Comparison of ENCODE assay signal across 14 mouse cellular contexts in the genomic region with DNA sequence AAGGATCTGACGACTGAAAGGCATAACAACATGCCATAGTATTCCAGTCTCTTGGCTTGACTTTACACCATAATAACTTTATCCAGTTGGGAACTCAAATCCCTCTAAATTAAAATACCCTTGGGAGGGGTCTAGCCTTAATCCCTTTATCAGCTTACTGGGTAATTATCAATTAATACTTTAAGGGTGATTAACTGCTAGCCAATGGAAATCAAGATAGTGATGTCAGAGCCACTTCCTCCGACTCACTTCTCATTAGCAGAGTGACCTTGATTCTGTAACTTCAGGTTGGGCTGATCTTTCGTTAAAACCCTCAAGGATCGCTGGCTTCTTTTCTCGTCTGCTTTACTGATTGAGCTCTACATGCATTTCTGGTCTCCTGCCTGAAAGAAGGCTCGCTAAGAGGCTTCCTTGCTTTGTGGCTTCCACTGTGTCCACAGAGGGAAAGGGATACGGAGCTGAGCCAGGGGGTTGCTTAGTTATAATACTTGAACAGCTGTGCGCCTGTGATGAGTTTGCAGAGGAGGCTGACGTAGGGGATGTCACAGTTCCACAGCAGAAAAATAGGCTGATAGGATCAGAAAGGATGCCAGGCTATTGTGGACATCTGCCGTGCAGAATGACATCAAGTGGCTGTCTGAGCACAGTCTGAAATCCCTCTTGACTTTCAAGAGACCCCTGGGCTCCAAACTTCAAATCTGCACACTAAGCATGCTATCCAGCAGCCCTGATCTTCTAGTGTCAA.
DNase-seq lines count a peak whose midpoint lies in the region; ATAC-seq and TF ChIP-seq lines count a peak whose summit lies in the region.
"Had no signal": no experiment of that assay in that cellular context is flagged by ENCODE, and none has a peak within 500 bp of the region (broad histone marks: within the 10 kb centered on the region; RNA-seq: fewer than 3 reads in every experiment).

No protein-coding gene starts in this region.

- no peak for TF ChIP-seq CTCF in layer of hippocampus, adult 2 months (conservative IDR thresholded peaks at IDR 0.05)

- no peaks in the 10 kb centered on the region for H3K36me3 ChIP-seq in midbrain, embryonic 13.5 days
- H3K36me3 ChIP-seq in intestine, embryonic 15.5 days, result no peaks in the 10 kb centered on the region
- H3K36me3 ChIP-seq: embryonic facial prominence, embryonic 13.5 days; limb, embryonic 15.5 days had no signal

- H3K27ac ChIP-seq in layer of hippocampus, adult 2 months, result peak overlapping the region; percentile 65
- H3K27ac ChIP-seq in midbrain, embryonic 13.5 days, result peak overlapping the region; percentile 58
- H3K27ac ChIP-seq in intestine, embryonic 15.5 days, result no peak overlapping the region
- H3K27ac ChIP-seq: embryonic facial prominence, embryonic 13.5 days; limb, embryonic 15.5 days had no signal

- peak; percentile 85 for ATAC-seq in midbrain, embryonic 13.5 days
- ATAC-seq in intestine, embryonic 15.5 days, result no peak

- no peaks in the 10 kb centered on the region for H3K27me3 ChIP-seq in midbrain, embryonic 13.5 days
- no peaks in the 10 kb centered on the region for H3K27me3 ChIP-seq in intestine, embryonic 15.5 days (replicated peaks)
- H3K27me3 ChIP-seq: CH12.LX; embryonic facial prominence, embryonic 13.5 days; limb, embryonic 15.5 days had no signal

- WGBS in midbrain, embryonic 13.5 days, result 8% methylated on average over 10 of the region's 10 CpGs
- 57% methylated on average over 10 of the region's 10 CpGs for WGBS in intestine, embryonic 15.5 days

- peak overlapping the region; percentile 25; the same call in 1 of the 2 replicates for H3K4me3 ChIP-seq in layer of hippocampus, adult 2 months
- H3K4me3 ChIP-seq in midbrain, embryonic 13.5 days (replicated peaks), result no peak overlapping the region
- H3K4me3 ChIP-seq in intestine, embryonic 15.5 days (replicated peaks), result no peak overlapping the region
- H3K4me3 ChIP-seq: embryonic facial prominence, embryonic 13.5 days; limb, embryonic 15.5 days had no signal

- no peaks in the 10 kb centered on the region for H3K9me3 ChIP-seq in midbrain, embryonic 13.5 days
- no peaks in the 10 kb centered on the region for H3K9me3 ChIP-seq in intestine, embryonic 15.5 days
- H3K9me3 ChIP-seq: embryonic facial prominence, embryonic 13.5 days; limb, embryonic 15.5 days had no signal

- H3K4me1 ChIP-seq in midbrain, embryonic 13.5 days (replicated peaks), result peaks cover 33% of the 10 kb centered on the region
- no peaks in the 10 kb centered on the region for H3K4me1 ChIP-seq in intestine, embryonic 15.5 days (replicated peaks)
- H3K4me1 ChIP-seq: embryonic facial prominence, embryonic 13.5 days; limb, embryonic 15.5 days had no signal

- peak; percentile 65 for DNase-seq in right cerebral cortex, adult 18-20 months
- DNase-seq in right cerebral cortex, postnatal 4 days, result no peak
- DNase-seq in layer of hippocampus, adult 2 months (ENCODE audit: low spot score in 2 of 2), result peak; percentile 34 to 47
- DNase-seq in telencephalon, adult 2 months (ENCODE audit: low read depth, low spot score), result peak; percentile 46
- DNase-seq in B cell, adult 2 months, result no peak
- no peak for DNase-seq in cerebellum, adult 11-12 months
- DNase-seq: heart, adult 18-20 months; kidney, adult 18-20 months; thymus, postnatal 4 days had no signal

- 0 out of 2 replicates have a peak overlapping the region, but pooled peaks have one; percentile 28 for H3K9ac ChIP-seq in midbrain, embryonic 13.5 days (replicated peaks)
- H3K9ac ChIP-seq in intestine, embryonic 15.5 days, result no peak overlapping the region
- H3K9ac ChIP-seq: embryonic facial prominence, embryonic 13.5 days; limb, embryonic 15.5 days had no signal

- peak overlapping the region; percentile 41 for H3K4me2 ChIP-seq in midbrain, embryonic 13.5 days (replicated peaks)
- H3K4me2 ChIP-seq in intestine, embryonic 15.5 days (replicated peaks), result no peak overlapping the region
- H3K4me2 ChIP-seq: embryonic facial prominence, embryonic 13.5 days; limb, embryonic 15.5 days had no signal

Comparison
In these comparisons a context has a peak if more than half of its experiments do, and no peak if none do; other contexts are left out.
1. DNase-seq: peak in right cerebral cortex, adult 18-20 months (single experiment), layer of hippocampus, adult 2 months (2 of 2) and telencephalon, adult 2 months (single experiment); none in right cerebral cortex, postnatal 4 days (single experiment), B cell, adult 2 months (0 of 2) and cerebellum, adult 11-12 months (single experiment).